Mouse (Mus musculus) intestine, embryonic 16.5 days (tissue): ENCODE data around the gene Spg11. TPM values are rescaled to one million over a fixed set of nuclear protein-coding genes. Genes with fewer than 3 reads are reported as not detected.

Experiments used
- microRNA-seq: library from miRNA; unstranded; fragments of <30 nt; microRNA quantifications from one replicate; pipeline ENCODE4, GENCODE M21; 2016
- polyA plus RNA-seq: library from polyadenylated mRNA; unstranded; fragments of >200 nt; fragmentation: Nextera tagmentation; extraction: Ambion mirVana; gene quantifications from 2 replicates; pipeline ENCODE4 v1.2.1, GENCODE M21; 2015

Spg11 gene
- polyA plus RNA-seq, 1 experiment from 2014 or later = 7.0 TPM

Small RNA genes lying within 50 kb of the gene (microRNA-seq; reads per million reads assigned to microRNA genes)
- not detected for gene Gm47314

Other genes with a start within 250 kb of the Spg11 start
- gene Ctdspl2, start 162.4 kb downstream of the Spg11 start, polyA plus RNA-seq = 31.8 and 34.9 TPM in 2 replicates
- gene Mageb3, start 162.3 kb downstream of the Spg11 start, polyA plus RNA-seq = 0.09 and 0.16 TPM in 2 replicates
- gene Eif3j1, start 89.8 kb downstream of the Spg11 start, polyA plus RNA-seq = 9.4 and 10.3 TPM in 2 replicates
- 385 and 440 TPM in 2 replicates for gene B2m, start 29.3 kb upstream of the Spg11 start, polyA plus RNA-seq
- gene Trim69, start 42.3 kb upstream of the Spg11 start, polyA plus RNA-seq = not detected in 2 replicates
- gene Patl2, start 67.8 kb upstream of the Spg11 start, polyA plus RNA-seq = 0.07 TPM in 1 of 2 replicates, not detected in the other
- gene Terb2, start 67.9 kb upstream of the Spg11 start, polyA plus RNA-seq = not detected in 2 replicates
- 90.2 and 104 TPM in 2 replicates for gene Sord, start 116.4 kb upstream of the Spg11 start, polyA plus RNA-seq
- 0.06 and 0.07 TPM in 2 replicates for gene Duox2, start 180.1 kb upstream of the Spg11 start, polyA plus RNA-seq
- 0.16 and 0.24 TPM in 2 replicates for gene Duoxa2, start 180.5 kb upstream of the Spg11 start, polyA plus RNA-seq
- gene Duoxa1, start 195.3 kb upstream of the Spg11 start, polyA plus RNA-seq = not detected in 2 replicates
- gene Duox1, start 197.3 kb upstream of the Spg11 start, polyA plus RNA-seq = 0.06 TPM in 1 of 2 replicates, not detected in the other